Mouse (Mus musculus) forebrain, embryonic 15.5 days (tissue): Measurements from ENCODE around the gene Cd209b. TPM values are rescaled to one million over a fixed set of nuclear protein-coding genes. Genes with fewer than 3 reads are reported as not detected.

ENCODE experiments used
- ATAC-seq: fragments of 200-750 bp; cut with Nextera tagmentation; replicated peaks from 2 replicates; pipeline ENCODE4 v1.8.0; 2017; ENCODE audit warnings: mild to moderate bottlenecking, moderate TSS enrichment, moderate library complexity
- H3K27ac ChIP-seq: fragments of 300-500 bp; sonication (generic); replicated peaks from 2 replicates; pipeline ENCODE4 v1.5.1; 2015; ENCODE audit warnings: mild to moderate bottlenecking, inconsistent platforms
- H3K27me3 ChIP-seq: fragments of 300-500 bp; sonication (generic); 2 replicates; pipeline ENCODE4 v1.6.1; 2015; ENCODE audit warnings: inconsistent platforms
- H3K36me3 ChIP-seq: fragments of 300-500 bp; sonication (generic); 2 replicates; pipeline ENCODE4 v1.6.1; 2015; ENCODE audit warnings: mild to moderate bottlenecking, inconsistent platforms
- H3K4me1 ChIP-seq: fragments of 300-500 bp; sonication (generic); 2 replicates; pipeline ENCODE4 v1.6.1; 2015; ENCODE audit warnings: inconsistent platforms
- H3K4me2 ChIP-seq: fragments of 300-500 bp; sonication (generic); replicated peaks from 2 replicates; pipeline ENCODE4 v1.6.1; 2015; ENCODE audit warnings: mild to moderate bottlenecking, inconsistent platforms
- H3K4me3 ChIP-seq: fragments of 300-500 bp; sonication (generic); 2 replicates; pipeline ENCODE4 v1.5.1; 2015; ENCODE audit warnings: mild to moderate bottlenecking, inconsistent platforms
- H3K9ac ChIP-seq: fragments of 300-500 bp; sonication (generic); replicated peaks from 2 replicates; pipeline ENCODE4 v1.6.1; 2015; ENCODE audit warnings: mild to moderate bottlenecking, inconsistent platforms
- H3K9me3 ChIP-seq: fragments of 300-500 bp; sonication (generic); 2 replicates; pipeline ENCODE4 v1.6.1; 2016; ENCODE audit warnings: inconsistent platforms
- WGBS: fragments of 180-500 bp; shearing (Covaris S2); methylation state at CpG from one replicate; pipeline ENCODE4 v1.1.7; 2015; ENCODE audit warnings: mixed read lengths; 5-methylcytosine and 5-hydroxymethylcytosine counted together
- polyA plus RNA-seq: library from polyadenylated mRNA; unstranded; fragments of >200 nt; fragmentation: Nextera tagmentation; extraction: Ambion mirVana; gene quantifications from 2 replicates; pipeline ENCODE4 v1.2.1, GENCODE M21; 2015

The Cd209b gene
- not detected in 2 replicates for polyA plus RNA-seq

GRCm38 (mm10) chr8:3926744-3927143 lies at the start of gene Cd209b:
Gene Cd209b (minus strand): TSS chr8:3926844.
- no peaks in the 10 kb centered on the region for H3K27me3 ChIP-seq
- no peak within 1 kb of the TSS for H3K4me2 ChIP-seq
- H3K9ac ChIP-seq, result no peak within 1 kb of the TSS
- peaks cover 16% of the 10 kb centered on the region for H3K9me3 ChIP-seq
- 89% methylated on average over 3 of the region's 3 CpGs for WGBS
- H3K4me3 ChIP-seq, result no peak within 1 kb of the TSS
- no peaks in the 10 kb centered on the region for H3K4me1 ChIP-seq
- no peak within 1 kb of the TSS for H3K27ac ChIP-seq
- ATAC-seq, result no peak
- H3K36me3 ChIP-seq, result no peaks in the 10 kb centered on the region

GRCm38 (mm10) chr8:3956037-3956436 lies 29.4 kb upstream of the Cd209b start:
- H3K4me3 ChIP-seq, result no peak overlapping the region
- WGBS, result 67% methylated on average over 1 of the region's 1 CpGs
- H3K9ac ChIP-seq, result no peak overlapping the region
- H3K4me1 ChIP-seq, result no peaks in the 10 kb centered on the region
- no peaks in the 10 kb centered on the region for H3K36me3 ChIP-seq
- H3K4me2 ChIP-seq, result no peak overlapping the region
- no peak overlapping the region for H3K27ac ChIP-seq
- H3K27me3 ChIP-seq, result no peaks in the 10 kb centered on the region
- no peak for ATAC-seq
- H3K9me3 ChIP-seq, result peaks cover 16% of the 10 kb centered on the region

- H3K9ac ChIP-seq, result no peak within 1 kb of the TSS
- ATAC-seq, result no peak
- H3K4me3 ChIP-seq, result no peak within 1 kb of the TSS
- H3K9me3 ChIP-seq, result peaks cover 12% of the 10 kb centered on the region
- H3K36me3 ChIP-seq, result no peaks in the 10 kb centered on the region
- no peaks in the 10 kb centered on the region for H3K4me1 ChIP-seq
- WGBS, result 85% methylated on average over 1 of the region's 1 CpGs
- no peak within 1 kb of the TSS for H3K4me2 ChIP-seq
- H3K27ac ChIP-seq, result no peak within 1 kb of the TSS
- no peaks in the 10 kb centered on the region for H3K27me3 ChIP-seq
Observed at GRCm38 (mm10) chr8:3954646-3955045, 28.0 kb upstream of the Cd209b start, which contains the start of gene Cd209c. Gene Cd209c (minus strand): TSS chr8:3954746.

- no peaks in the 10 kb centered on the region for H3K36me3 ChIP-seq
Observed at GRCm38 (mm10) chr8:3940023-3940422, 13.4 kb upstream of the Cd209b start.

GRCm38 (mm10) chr8:3878455-3878854 lies 48.2 kb downstream of the Cd209b start, which contains the start of gene Cd209d:
Gene Cd209d (minus strand): TSS chr8:3878555.
- Histone ChIP-seq H3K9ac (no peak within 1 kb of the TSS), H3K4me2 (no peak within 1 kb of the TSS), H3K4me1 (no peaks in the 10 kb centered on the region), H3K4me3 (no peak within 1 kb of the TSS), H3K36me3 (no peaks in the 10 kb centered on the region), H3K27ac (no peak within 1 kb of the TSS), H3K27me3 (no peaks in the 10 kb centered on the region), H3K9me3 (0 out of 2 replicates have a peak, but pooled peaks cover 4% of the 10 kb centered on the region)
- no peak for ATAC-seq
- WGBS, result 73% methylated on average over 4 of the region's 4 CpGs

More at GRCm38 (mm10) chr8:3940023-3940422, 13.4 kb upstream of the Cd209b start:
- 90% methylated on average over 3 of the region's 3 CpGs for WGBS
- Histone ChIP-seq H3K27ac (no peak overlapping the region), H3K4me3 (no peak overlapping the region), H3K9me3 (peaks cover 3% of the 10 kb centered on the region; the same call in 1 of the 2 replicates), H3K9ac (no peak overlapping the region), H3K4me1 (no peaks in the 10 kb centered on the region), H3K27me3 (no peaks in the 10 kb centered on the region), H3K4me2 (no peak overlapping the region)
- ATAC-seq, result no peak

GRCm38 (mm10) chr8:3876121-3876520 lies 50.5 kb downstream of the Cd209b start:
- no peak overlapping the region for H3K9ac ChIP-seq
- 92% methylated on average over 2 of the region's 2 CpGs for WGBS
- ATAC-seq, result no peak
- H3K4me2 ChIP-seq, result no peak overlapping the region
- no peaks in the 10 kb centered on the region for H3K27me3 ChIP-seq
- no peaks in the 10 kb centered on the region for H3K36me3 ChIP-seq
- peaks cover 16% of the 10 kb centered on the region for H3K9me3 ChIP-seq
- H3K4me3 ChIP-seq, result no peak overlapping the region
- no peak overlapping the region for H3K27ac ChIP-seq
- no peaks in the 10 kb centered on the region for H3K4me1 ChIP-seq

Other genes with a start within 250 kb of the Cd209b start
- 0.37 and 0.47 TPM in 2 replicates for gene Fcer2a, start 232.7 kb downstream of the Cd209b start, polyA plus RNA-seq
- gene Clec4g, start 206.2 kb downstream of the Cd209b start, polyA plus RNA-seq, result not detected in 2 replicates
- gene Cd209a, start 177.9 kb downstream of the Cd209b start, polyA plus RNA-seq, result not detected in 2 replicates
- gene Cd209e, start 72.5 kb downstream of the Cd209b start, polyA plus RNA-seq, result not detected in 2 replicates
- not detected in 2 replicates for gene Cd209d, start 48.3 kb downstream of the Cd209b start, polyA plus RNA-seq
- 0.55 and 0.69 TPM in 2 replicates for gene Cd209c, start 27.9 kb upstream of the Cd209b start, polyA plus RNA-seq
- gene Cd209f, start 179.0 kb upstream of the Cd209b start, polyA plus RNA-seq, result 0.22 TPM in 1 of 2 replicates, not detected in the other
- gene Cd209g, start 207.3 kb upstream of the Cd209b start, polyA plus RNA-seq, result not detected in 2 replicates
- 98.4 and 98.9 TPM in 2 replicates for gene Evi5l, start 239.7 kb upstream of the Cd209b start, polyA plus RNA-seq